Mouse (Mus musculus) embryo, embryonic 10 days (tissue): Measurements from ENCODE around the gene Ssr1.

ENCODE experiments used
- DNase-seq: peaks from one replicate; pipeline ENCODE4 v3.0.0-alpha.2; 2015; ENCODE audit warnings: low spot score

Gene Ssr1

GRCm38 (mm10) chr13:37979506-37979905 is 14.5 kb downstream of the Ssr1 start:
- no peak for DNase-seq

- no peak for DNase-seq
Measured at GRCm38 (mm10) chr13:37974731-37975130, 19.3 kb downstream of the Ssr1 start.

- no peak for DNase-seq
Measured at GRCm38 (mm10) chr13:37974036-37974435, 20.0 kb downstream of the Ssr1 start.

- no peak for DNase-seq
Measured at GRCm38 (mm10) chr13:37970887-37971530, 23.0 kb downstream of the Ssr1 start.

GRCm38 (mm10) chr13:37969988-37970387 is 24.0 kb downstream of the Ssr1 start:
- DNase-seq: no peak

GRCm38 (mm10) chr13:37969337-37969736 is 24.7 kb downstream of the Ssr1 start:
- DNase-seq: peak; percentile 84

- DNase-seq: no peak
Measured at GRCm38 (mm10) chr13:37967565-37967964, 26.5 kb downstream of the Ssr1 start.

GRCm38 (mm10) chr13:37967052-37967437 is 27.0 kb downstream of the Ssr1 start:
- peak; percentile 64 for DNase-seq

GRCm38 (mm10) chr13:37966256-37967051 is 27.6 kb downstream of the Ssr1 start:
- no peak for DNase-seq

GRCm38 (mm10) chr13:37965126-37965914 is 28.7 kb downstream of the Ssr1 start:
- peak; percentile 69 for DNase-seq

- DNase-seq: no peak
Measured at GRCm38 (mm10) chr13:37964128-37965087, 29.6 kb downstream of the Ssr1 start.

GRCm38 (mm10) chr13:37963354-37964007 is 30.5 kb downstream of the Ssr1 start:
- peak; percentile 93 for DNase-seq

GRCm38 (mm10) chr13:37962541-37962940 is 31.5 kb downstream of the Ssr1 start:
- no peak for DNase-seq

- DNase-seq: no peak
Measured at GRCm38 (mm10) chr13:37959936-37960335, 34.1 kb downstream of the Ssr1 start.

GRCm38 (mm10) chr13:37959239-37959907 is 34.6 kb downstream of the Ssr1 start:
- DNase-seq: no peak

GRCm38 (mm10) chr13:37958498-37959238 is 35.3 kb downstream of the Ssr1 start:
- no peak for DNase-seq

GRCm38 (mm10) chr13:37954318-37954717 is 39.7 kb downstream of the Ssr1 start:
- DNase-seq: no peak

- no peak for DNase-seq
Measured at GRCm38 (mm10) chr13:37952981-37953380, 41.0 kb downstream of the Ssr1 start.

- DNase-seq: peak; percentile 87
Measured at GRCm38 (mm10) chr13:37946734-37947133, 47.3 kb downstream of the Ssr1 start.

- DNase-seq: no peak
Measured at GRCm38 (mm10) chr13:37945392-37945791, 48.6 kb downstream of the Ssr1 start.
